Mouse (Mus musculus) spleen, adult 2 months (tissue): Measurements from ENCODE around the gene Hoxa9. TPM values are rescaled to one million over a fixed set of nuclear protein-coding genes. Genes with fewer than 3 reads are reported as not detected.
A peak's percentile ranks its signal among the peaks of the same experiment; 100 is the strongest.

Experiments
- DNase-seq, 2 experiments: peaks; one replicate each; pipeline versions ENCODE4 v3.0.0 to v3.0.0-alpha.2; 2012 to 2021; ENCODE audit warnings: low spot score in 2 of 2, low read depth in 1 of 2
- H3K27ac ChIP-seq: fragments of 200-500 bp; 2 replicates; pipeline ENCODE4 v1.5.1; 2012; ENCODE audit warnings: low read length, inconsistent platforms; ENCODE audit not compliant: insufficient read depth
- H3K27me3 ChIP-seq: fragments of 200-500 bp; 2 replicates; pipeline ENCODE4 v1.6.1; 2012; ENCODE audit warnings: mild to moderate bottlenecking, moderate library complexity, low read length, inconsistent platforms; ENCODE audit not compliant: control insufficient read depth, insufficient read depth
- H3K36me3 ChIP-seq: fragments of 200-500 bp; 2 replicates; pipeline ENCODE4 v1.6.1; 2012; ENCODE audit warnings: mild to moderate bottlenecking, low read length, inconsistent platforms; ENCODE audit not compliant: control insufficient read depth, insufficient read depth
- H3K4me1 ChIP-seq: fragments of 200-500 bp; 2 replicates; pipeline ENCODE4 v1.6.1; 2011; ENCODE audit warnings: inconsistent platforms; ENCODE audit not compliant: control insufficient read depth, insufficient read depth, insufficient read length
- H3K4me3 ChIP-seq: fragments of 200-500 bp; 2 replicates; pipeline ENCODE4 v1.5.1; 2011; ENCODE audit warnings: mild to moderate bottlenecking, inconsistent platforms; ENCODE audit not compliant: insufficient read depth, insufficient read length; ENCODE audit errors: extremely low read depth
- CTCF ChIP-seq: fragments of 200-500 bp; IDR thresholded peaks from 2 replicates; pipeline ENCODE4 v1.5.1; 2011; ENCODE audit warnings: mild to moderate bottlenecking, inconsistent platforms; ENCODE audit not compliant: insufficient read depth, insufficient read length, insufficient replicate concordance; ENCODE audit errors: extremely low read depth
- POLR2A ChIP-seq: fragments of 200-500 bp; IDR thresholded peaks from 2 replicates; pipeline ENCODE4 v1.6.1; 2011; ENCODE audit warnings: low read depth, low read length, inconsistent platforms
- WGBS: fragments of 180-500 bp; shearing (Covaris S2); methylation state at CpG from one replicate; pipeline ENCODE4 v1.1.7; 2018; 5-methylcytosine and 5-hydroxymethylcytosine counted together
- polyA plus RNA-seq: library from polyadenylated mRNA; depleted of rRNA; stranded (reverse); fragments of >200 nt; gene quantifications from 2 replicates; pipeline ENCODE4 v1.2.3, GENCODE M21; 2012

The Hoxa9 gene
- polyA plus RNA-seq, 1 experiment = 0.18 TPM

DNA sequence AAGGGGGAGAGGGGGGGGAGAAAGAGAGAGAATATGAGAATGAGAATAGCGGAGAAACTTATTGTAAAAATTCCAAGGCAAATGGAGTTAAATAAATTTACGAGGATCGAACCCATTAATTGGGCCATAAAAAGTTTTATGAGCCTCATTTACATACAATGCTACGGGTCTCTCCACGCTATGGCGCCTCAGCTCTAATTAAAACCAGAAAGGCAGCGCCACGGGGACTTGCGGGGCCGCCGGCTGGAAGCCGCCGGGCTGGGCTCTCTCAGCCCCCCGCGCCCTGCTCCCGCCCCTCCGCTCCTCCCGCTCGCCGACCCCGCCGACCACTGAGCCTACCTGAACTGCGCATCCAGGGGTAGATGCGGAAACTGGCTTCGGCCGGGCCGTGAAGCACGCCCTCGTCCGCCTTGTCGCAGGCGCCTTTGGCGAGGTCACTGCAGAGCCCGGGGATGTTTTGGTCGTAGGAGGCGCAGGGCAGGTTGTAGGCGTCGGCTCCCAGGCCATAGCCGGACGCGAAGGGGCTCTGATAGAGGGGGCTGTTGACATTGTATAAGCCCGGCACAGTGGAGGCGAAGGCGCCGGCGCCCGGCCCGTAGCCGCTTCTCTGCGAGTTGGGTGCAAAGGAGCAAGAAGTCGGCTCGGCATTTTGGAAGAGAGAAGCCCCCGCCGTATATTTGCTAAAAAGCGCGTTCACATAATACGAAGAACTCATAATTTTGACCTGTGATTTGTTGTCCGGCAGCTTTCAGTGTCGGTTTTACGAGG, 14.0 kb downstream of the Hoxa9 start:
- 1% methylated on average over 60 of the region's 60 CpGs for WGBS
- Histone ChIP-seq H3K36me3 (no peaks in the 10 kb centered on the region), H3K27me3 (peaks cover 52% of the 10 kb centered on the region), H3K27ac (no peak overlapping the region), H3K4me1 (peaks cover 15% of the 10 kb centered on the region), H3K4me3 (peak overlapping the region; percentile 46)
- no peak for DNase-seq
- TF ChIP-seq CTCF = no peak
- TF ChIP-seq POLR2A = no peak

DNA sequence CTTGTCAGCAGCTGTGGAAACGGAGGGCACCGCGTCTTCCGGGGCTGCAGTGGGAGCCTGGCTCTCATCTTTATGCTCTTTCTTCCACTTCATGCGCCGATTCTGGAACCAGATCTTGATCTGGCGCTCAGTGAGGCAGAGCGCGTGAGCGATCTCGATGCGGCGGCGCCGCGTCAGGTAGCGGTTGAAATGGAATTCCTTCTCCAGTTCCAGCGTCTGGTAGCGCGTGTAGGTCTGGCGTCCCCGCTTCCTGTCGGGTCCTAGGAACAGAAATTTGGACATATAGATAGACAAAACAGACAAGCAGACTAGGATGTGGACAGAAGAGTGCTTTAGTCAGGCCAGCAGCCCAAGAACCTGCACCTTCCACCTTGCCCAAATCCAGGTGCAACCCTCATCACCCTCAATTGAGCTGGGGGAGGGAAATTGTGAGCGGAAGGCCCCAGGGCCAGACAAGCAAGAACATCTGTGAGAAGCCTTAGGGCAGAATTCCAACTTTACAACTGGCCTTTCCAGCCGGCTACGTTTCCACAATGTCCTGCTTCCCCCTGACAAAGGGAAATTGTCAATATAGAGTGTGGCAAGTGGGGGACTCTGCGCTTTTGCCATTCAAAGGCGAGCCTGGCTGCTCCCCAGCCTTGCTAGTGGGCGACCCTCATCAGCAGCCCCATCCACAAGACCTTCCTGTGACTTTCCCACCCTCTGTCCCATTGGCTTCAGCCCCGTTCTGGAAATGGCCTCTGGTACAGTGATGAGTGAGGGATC, 14.9 kb downstream of the Hoxa9 start:
- WGBS = 16% methylated on average over 30 of the region's 30 CpGs
- DNase-seq = no peak
- Histone ChIP-seq H3K4me3 (no peak overlapping the region), H3K4me1 (peaks cover 15% of the 10 kb centered on the region), H3K27me3 (peaks cover 49% of the 10 kb centered on the region), H3K27ac (no peak overlapping the region), H3K36me3 (no peaks in the 10 kb centered on the region)
- no peak for TF ChIP-seq CTCF
- no peak for TF ChIP-seq POLR2A

DNA sequence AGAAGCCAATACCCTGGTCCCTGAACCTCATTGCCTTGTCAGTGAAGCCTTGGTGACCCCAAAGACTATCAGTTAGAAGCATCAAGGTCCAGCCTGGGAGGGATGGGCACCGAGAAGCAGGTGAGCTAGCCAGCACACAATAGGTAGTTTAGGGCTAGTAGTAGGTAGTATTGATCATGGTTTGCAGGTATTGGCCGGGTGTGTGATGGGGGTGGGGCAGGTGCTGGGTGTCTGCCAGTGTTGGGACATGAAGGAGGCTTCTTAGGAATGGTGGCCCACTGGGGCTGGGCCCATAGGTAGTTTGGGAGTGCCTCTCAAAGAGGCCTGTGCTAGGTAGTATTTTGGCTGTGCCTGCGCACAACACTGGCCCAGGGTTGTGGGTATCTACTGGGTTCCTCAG, 15.8 kb downstream of the Hoxa9 start:
- Histone ChIP-seq H3K27me3 (peaks cover 45% of the 10 kb centered on the region), H3K27ac (no peak overlapping the region), H3K36me3 (no peaks in the 10 kb centered on the region), H3K4me1 (peaks cover 15% of the 10 kb centered on the region), H3K4me3 (no peak overlapping the region)
- TF ChIP-seq POLR2A = no peak
- TF ChIP-seq CTCF = no peak
- no peak for DNase-seq
- WGBS = 88% methylated on average over 3 of the region's 3 CpGs

DNA sequence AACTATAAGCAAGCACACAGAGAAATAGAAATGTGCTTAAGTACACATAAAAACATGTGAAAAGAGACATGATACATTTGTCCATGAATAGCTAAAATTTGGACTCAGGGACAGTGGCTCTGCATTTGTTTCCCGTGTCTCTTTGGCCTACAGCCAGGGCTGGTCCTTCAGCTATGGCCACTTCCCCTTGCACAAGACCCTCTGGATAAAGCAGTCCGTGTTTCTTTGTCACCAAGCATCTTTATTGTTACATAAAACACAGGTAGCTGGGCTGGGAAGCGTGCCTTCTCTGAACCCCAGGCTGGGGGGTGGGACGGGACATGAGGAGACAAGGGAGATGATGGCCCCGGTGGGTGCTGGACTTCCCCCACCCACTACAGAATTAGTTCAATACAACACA, 16.6 kb downstream of the Hoxa9 start:
- peaks cover 46% of the 10 kb centered on the region for H3K27me3 ChIP-seq
- H3K4me3 ChIP-seq = no peak overlapping the region
- DNase-seq = no peak
- 58% methylated on average over 5 of the region's 5 CpGs for WGBS
- peaks cover 15% of the 10 kb centered on the region for H3K4me1 ChIP-seq
- no peak overlapping the region for H3K27ac ChIP-seq
- H3K36me3 ChIP-seq = no peaks in the 10 kb centered on the region
- TF ChIP-seq POLR2A (no peak), CTCF (no peak)

DNA sequence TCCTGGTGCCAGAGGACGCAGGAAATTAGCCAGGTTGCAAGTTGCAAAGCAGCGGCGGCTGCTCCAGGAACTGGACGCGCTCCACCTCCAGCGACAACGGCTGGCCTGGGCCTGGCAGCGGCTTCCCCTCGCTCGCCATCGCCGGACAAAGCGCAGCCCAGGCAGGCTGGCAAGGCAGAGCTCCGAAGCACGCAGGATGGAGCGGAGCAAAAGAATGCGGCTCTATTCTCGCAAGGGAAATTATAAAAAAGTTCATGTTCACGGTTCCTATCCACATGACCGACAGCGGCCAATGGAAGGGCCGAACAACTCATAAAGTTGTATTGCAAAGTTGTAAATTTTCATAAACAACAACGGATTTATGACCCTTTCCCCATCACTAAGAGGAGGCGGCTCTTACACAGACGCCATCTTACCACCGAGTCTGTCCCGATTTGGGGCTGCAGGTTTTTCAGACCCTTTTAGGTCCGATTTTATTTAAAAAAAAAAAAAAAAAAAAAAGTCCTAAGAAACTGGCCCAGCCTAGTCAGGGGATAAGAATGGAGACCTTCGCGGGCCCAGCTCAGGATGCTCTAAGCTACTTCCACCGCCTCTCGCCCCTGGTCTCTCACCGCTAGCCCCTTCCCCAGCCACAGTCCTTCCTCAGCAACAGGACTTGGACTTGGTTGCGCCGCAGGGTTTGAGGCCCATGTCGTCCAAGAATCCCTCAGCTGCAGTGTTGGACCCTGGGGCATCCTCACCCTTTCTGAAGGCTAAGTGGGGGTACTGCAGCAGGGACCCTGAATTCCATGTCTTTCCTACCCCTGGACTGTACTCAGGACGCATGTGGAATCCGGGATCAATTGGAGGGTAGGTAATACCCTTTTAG, 17.5 kb downstream of the Hoxa9 start, which contains the start of the genes Hoxa3 and Gm28308:
Gene Hoxa3 (minus strand): TSS at position 218 of the 868 bp plus-strand sequence.
Gene Gm28308 (minus strand): TSS at position 221 of the 868 bp plus-strand sequence.
- no peak within 1 kb of the TSS for H3K27ac ChIP-seq
- peaks cover 15% of the 10 kb centered on the region for H3K4me1 ChIP-seq
- 4% methylated on average over 38 of the region's 38 CpGs for WGBS
- peaks cover 40% of the 10 kb centered on the region for H3K27me3 ChIP-seq
- peak within 1 kb of the TSS; percentile 54 for H3K4me3 ChIP-seq
- no peak for TF ChIP-seq POLR2A
- no peak for TF ChIP-seq CTCF
- no peaks in the 10 kb centered on the region for H3K36me3 ChIP-seq
- no peak for DNase-seq

DNA sequence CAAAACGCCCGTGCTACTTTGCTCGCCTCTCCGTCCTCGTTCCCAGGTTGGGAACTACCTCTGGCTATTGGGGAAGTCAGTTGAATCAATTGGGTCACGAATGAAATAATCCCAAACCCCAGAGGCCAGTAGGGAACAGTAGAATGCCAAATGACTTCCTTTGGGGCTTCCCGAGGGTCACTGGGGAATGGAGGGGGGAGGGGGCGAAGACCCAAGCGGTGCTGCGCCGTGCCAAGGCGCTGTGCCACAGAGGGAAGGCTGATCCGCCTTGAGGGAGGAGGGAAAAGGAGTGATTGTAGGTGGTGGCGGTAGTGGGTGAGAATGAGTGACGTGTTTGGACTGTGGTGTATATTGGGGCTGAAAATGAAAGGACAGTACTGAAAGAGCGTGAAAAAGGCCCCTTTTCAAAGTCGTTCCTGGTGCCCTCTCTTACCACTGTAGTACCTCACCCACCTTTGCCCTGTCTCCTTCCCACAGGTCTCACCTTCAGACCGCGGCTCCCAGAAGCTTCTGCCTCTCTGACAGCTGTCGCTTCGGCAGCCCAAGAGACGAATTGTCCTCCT, 18.3 kb downstream of the Hoxa9 start:
- DNase-seq = no peak
- Histone ChIP-seq H3K36me3 (no peaks in the 10 kb centered on the region), H3K27me3 (peaks cover 33% of the 10 kb centered on the region), H3K4me3 (peak overlapping the region; percentile 54), H3K4me1 (peaks cover 12% of the 10 kb centered on the region), H3K27ac (no peak overlapping the region)
- WGBS = 1% methylated on average over 22 of the region's 22 CpGs
- TF ChIP-seq CTCF = no peak
- TF ChIP-seq POLR2A = no peak
